Mouse (Mus musculus) forebrain, embryonic 10.5 days (tissue): Measurements from ENCODE around the gene Sardh. TPM values are rescaled to one million over a fixed set of nuclear protein-coding genes. Genes with fewer than 3 reads are reported as not detected.
A peak's percentile ranks its signal among the peaks of the same experiment; 100 is the strongest.

Experiments
- DNase-seq: peaks from one replicate; pipeline ENCODE4 v3.0.0-alpha.2; 2017; ENCODE audit warnings: low spot score; ENCODE audit errors: extremely low spot score
- H3K27ac ChIP-seq: fragments of 300-500 bp; sonication (generic); 2 replicates; pipeline ENCODE4 v1.5.1; 2016; ENCODE audit warnings: mild to moderate bottlenecking
- H3K27me3 ChIP-seq: fragments of 300-500 bp; sonication (generic); 2 replicates; pipeline ENCODE4 v1.6.1; 2016; ENCODE audit warnings: mild to moderate bottlenecking; ENCODE audit not compliant: poor library complexity, severe bottlenecking
- H3K36me3 ChIP-seq: fragments of 300-500 bp; sonication (generic); replicated peaks from 2 replicates; pipeline ENCODE4 v1.6.1; 2016; ENCODE audit warnings: mild to moderate bottlenecking, moderate library complexity
- H3K4me1 ChIP-seq: fragments of 300-500 bp; sonication (generic); 2 replicates; pipeline ENCODE4 v1.6.1; 2016
- H3K4me3 ChIP-seq: fragments of 300-500 bp; sonication (generic); 2 replicates; pipeline ENCODE4 v1.5.1; 2016; ENCODE audit warnings: mild to moderate bottlenecking, moderate library complexity
- H3K9me3 ChIP-seq: fragments of 300-500 bp; sonication (generic); 2 replicates; pipeline ENCODE4 v1.6.1; 2016; ENCODE audit warnings: mild to moderate bottlenecking, moderate library complexity
- WGBS: fragments of 180-500 bp; shearing (Covaris S2); methylation state at CpG from one replicate; pipeline ENCODE4 v1.1.7; 2016; 5-methylcytosine and 5-hydroxymethylcytosine counted together
- polyA plus RNA-seq: library from polyadenylated mRNA; unstranded; fragments of >200 nt; fragmentation: Nextera tagmentation; extraction: Ambion mirVana; gene quantifications from 2 replicates; pipeline ENCODE4 v1.2.1, GENCODE M21; 2016

The Sardh gene
- polyA plus RNA-seq, 1 experiment from 2014 or later, result 1.8 TPM

DNA sequence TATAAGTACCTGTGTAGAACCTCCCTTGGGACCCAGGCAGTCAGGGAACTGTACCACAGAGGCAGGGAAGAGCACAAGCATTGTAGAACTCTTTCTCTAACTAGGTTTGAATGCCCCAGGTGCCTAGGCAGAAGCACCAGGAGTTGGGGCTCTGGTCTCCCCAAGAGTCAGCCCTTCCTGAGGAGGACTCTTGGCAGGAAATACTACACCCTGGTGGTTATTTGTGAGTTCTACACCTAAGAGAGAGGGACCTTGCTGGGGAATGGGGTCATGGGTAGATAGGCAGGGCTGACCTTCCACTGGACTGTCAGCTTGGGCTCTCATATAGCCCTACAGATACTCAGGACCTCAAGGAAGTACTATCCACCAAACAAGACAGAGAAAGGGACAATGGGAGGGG lies 3.3 kb upstream of the Sardh start:
- no peaks in the 10 kb centered on the region for H3K36me3 ChIP-seq
- peaks cover 13% of the 10 kb centered on the region for H3K4me1 ChIP-seq
- H3K9me3 ChIP-seq, result no peaks in the 10 kb centered on the region
- no peak overlapping the region for H3K27ac ChIP-seq
- no peak for DNase-seq
- H3K27me3 ChIP-seq, result no peaks in the 10 kb centered on the region
- H3K4me3 ChIP-seq, result no peak overlapping the region

DNA sequence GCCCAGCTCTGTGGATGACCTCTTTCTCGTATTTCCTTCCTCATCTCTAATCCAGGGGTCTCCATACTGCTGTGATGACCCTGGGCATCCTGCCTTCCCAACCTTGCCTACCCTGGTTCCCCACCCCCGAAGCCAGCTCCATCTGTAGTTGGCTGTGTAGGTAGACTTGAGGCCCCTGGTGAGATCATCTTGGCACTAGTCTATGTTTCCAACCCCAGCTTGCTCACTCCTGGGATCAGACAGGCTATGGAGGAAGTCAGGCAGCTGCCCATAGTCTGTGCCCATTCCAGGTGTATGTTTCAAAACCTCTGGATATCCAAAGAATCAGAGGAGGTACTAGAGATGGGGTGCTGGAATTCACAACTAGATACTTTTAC lies 662 bp downstream of the Sardh start:
- H3K4me1 ChIP-seq, result peaks cover 17% of the 10 kb centered on the region
- WGBS, result 72% methylated on average over 2 of the region's 2 CpGs
- H3K4me3 ChIP-seq, result no peak overlapping the region
- no peaks in the 10 kb centered on the region for H3K27me3 ChIP-seq
- DNase-seq, result no peak
- no peak overlapping the region for H3K27ac ChIP-seq
- H3K36me3 ChIP-seq, result no peaks in the 10 kb centered on the region
- H3K9me3 ChIP-seq, result no peaks in the 10 kb centered on the region

DNA sequence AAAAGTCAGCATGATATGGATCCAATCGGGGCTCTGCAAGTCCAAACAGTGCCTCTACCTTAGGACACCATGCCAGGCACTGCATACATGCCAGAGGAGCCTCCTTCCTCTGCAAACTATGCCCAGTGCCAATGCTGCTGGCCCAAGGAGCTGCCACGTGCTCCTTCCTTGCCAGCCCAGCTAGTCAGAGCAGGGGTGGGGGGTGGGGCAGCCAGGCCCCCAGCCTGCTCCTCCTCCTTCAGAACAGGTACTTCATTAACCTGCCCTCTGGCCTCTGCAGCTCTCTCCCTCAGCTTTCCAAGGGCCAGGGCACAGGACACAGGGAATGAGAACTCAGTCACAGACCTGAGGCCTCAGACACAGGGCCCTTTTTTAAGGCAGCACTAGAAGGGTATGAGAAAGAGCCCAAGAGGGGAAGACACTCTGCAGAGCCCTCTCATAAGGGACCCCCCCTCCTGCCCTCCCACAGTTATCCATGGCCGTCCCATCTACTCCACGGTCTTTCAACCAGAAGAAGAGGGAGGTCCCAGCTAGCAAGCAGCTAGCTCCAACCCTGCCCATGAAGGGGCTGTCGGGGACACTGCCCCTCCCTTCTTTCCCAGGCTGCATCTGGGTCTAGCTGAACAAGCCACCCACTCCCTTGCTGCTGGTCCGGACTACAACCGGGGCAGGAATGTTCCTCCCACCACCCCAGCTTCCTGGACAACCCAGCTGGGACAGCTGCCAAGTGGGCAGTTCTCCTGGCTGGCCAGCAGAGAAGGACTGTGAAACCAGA lies 1.2 kb downstream of the Sardh start:
- Histone ChIP-seq H3K27ac (no peak overlapping the region), H3K4me1 (peaks cover 17% of the 10 kb centered on the region), H3K9me3 (no peaks in the 10 kb centered on the region), H3K27me3 (no peaks in the 10 kb centered on the region), H3K36me3 (no peaks in the 10 kb centered on the region), H3K4me3 (no peak overlapping the region)
- WGBS, result 63% methylated on average over 7 of the region's 7 CpGs
- no peak for DNase-seq

DNA sequence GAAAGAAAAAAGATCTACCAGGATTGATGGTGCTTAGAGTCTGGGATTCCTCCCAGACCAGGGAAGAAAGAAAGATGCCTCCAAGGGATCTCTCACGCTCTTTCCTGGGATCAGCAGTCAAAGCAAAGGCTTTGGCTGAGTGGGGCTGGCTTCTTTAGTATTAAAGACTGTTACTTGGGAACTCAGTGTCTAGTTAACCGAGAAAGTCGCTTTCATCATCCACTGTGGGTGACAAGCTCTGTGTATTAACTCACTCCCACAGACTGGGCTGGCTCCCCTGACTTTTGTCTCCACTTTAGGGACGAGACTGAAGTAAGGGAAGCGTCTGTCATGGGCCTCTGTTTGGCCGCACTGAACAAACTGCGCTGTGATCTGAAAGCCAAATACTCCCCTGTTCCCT lies 2.2 kb downstream of the Sardh start:
- H3K9me3 ChIP-seq, result no peaks in the 10 kb centered on the region
- H3K27me3 ChIP-seq, result no peaks in the 10 kb centered on the region
- peaks cover 17% of the 10 kb centered on the region for H3K4me1 ChIP-seq
- 71% methylated on average over 7 of the region's 7 CpGs for WGBS
- H3K36me3 ChIP-seq, result no peaks in the 10 kb centered on the region
- H3K27ac ChIP-seq, result no peak overlapping the region
- H3K4me3 ChIP-seq, result no peak overlapping the region
- DNase-seq, result no peak

DNA sequence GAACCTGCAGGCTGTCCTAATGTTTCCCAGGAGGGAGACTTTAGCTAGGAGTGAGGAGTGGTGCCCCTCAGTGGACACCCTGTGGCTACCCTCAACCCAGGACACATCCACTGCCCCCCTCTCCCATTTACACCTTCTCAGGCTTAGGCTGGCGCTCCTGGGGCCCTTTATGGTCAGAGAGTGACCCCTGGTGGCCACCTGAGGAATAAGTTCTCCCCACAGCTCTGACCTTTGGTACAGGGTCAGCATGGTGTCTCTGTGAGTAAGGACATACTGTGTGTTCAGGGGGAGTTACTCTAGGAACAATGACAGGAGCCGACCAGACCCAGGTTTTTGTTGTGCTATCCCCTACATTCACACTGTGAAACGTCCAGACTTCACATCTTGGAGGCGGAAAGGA lies 10.8 kb downstream of the Sardh start:
- Histone ChIP-seq H3K4me3 (no peak overlapping the region), H3K27me3 (peaks cover 10% of the 10 kb centered on the region), H3K36me3 (no peaks in the 10 kb centered on the region), H3K9me3 (no peaks in the 10 kb centered on the region), H3K27ac (no peak overlapping the region), H3K4me1 (peaks cover 4% of the 10 kb centered on the region)
- WGBS, result 31% methylated on average over 4 of the region's 4 CpGs
- peak; percentile 58 for DNase-seq

DNA sequence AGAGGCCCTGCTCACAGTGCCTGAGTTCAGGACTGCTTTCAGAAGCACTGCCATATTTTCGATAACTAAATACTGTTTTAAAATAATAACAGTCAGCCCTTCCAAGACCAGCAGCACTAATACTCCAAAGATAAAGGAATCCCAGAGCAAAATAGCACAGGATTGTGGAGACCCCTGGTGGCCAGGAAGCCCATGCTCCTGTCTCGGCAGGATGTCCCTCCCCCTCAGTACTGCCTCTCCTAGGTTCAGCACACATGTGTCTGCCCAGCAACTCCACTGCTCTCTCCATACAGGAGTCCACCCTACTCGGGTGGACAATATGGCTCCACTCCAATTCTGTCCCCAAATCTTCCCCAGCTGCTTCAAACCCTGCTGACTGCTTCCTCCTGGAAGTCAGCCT lies 12.4 kb downstream of the Sardh start:
- peak; percentile 63 for DNase-seq
- WGBS, result 28% methylated on average over 3 of the region's 3 CpGs
- Histone ChIP-seq H3K27ac (no peak overlapping the region), H3K9me3 (no peaks in the 10 kb centered on the region), H3K4me1 (peaks cover 9% of the 10 kb centered on the region), H3K27me3 (peaks cover 10% of the 10 kb centered on the region), H3K4me3 (no peak overlapping the region), H3K36me3 (no peaks in the 10 kb centered on the region)

DNA sequence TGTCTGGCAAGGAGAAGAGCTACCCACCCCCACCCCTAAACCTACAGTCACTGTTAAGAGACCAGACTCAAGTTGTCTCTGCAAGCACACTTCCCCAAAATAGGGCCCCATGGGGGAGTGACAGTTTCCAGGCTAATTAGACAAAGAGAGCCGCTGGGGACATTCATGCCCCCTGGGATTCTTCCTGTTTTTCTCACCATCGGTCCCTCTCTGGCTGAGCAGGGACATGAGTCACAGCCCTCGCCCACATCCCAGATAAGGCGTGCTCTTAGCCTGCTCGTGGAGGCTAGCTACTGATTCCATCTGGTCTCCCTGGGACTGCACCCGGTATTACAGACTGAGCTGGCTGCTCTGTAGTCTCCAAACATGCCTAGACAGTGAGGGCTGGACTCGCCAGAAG lies 15.8 kb downstream of the Sardh start:
- peaks cover 9% of the 10 kb centered on the region for H3K4me1 ChIP-seq
- no peak overlapping the region for H3K4me3 ChIP-seq
- H3K36me3 ChIP-seq, result no peaks in the 10 kb centered on the region
- H3K27ac ChIP-seq, result peak overlapping the region; percentile 60
- WGBS, result 35% methylated on average over 7 of the region's 7 CpGs
- no peaks in the 10 kb centered on the region for H3K9me3 ChIP-seq
- peaks cover 10% of the 10 kb centered on the region for H3K27me3 ChIP-seq
- DNase-seq, result no peak

DNA sequence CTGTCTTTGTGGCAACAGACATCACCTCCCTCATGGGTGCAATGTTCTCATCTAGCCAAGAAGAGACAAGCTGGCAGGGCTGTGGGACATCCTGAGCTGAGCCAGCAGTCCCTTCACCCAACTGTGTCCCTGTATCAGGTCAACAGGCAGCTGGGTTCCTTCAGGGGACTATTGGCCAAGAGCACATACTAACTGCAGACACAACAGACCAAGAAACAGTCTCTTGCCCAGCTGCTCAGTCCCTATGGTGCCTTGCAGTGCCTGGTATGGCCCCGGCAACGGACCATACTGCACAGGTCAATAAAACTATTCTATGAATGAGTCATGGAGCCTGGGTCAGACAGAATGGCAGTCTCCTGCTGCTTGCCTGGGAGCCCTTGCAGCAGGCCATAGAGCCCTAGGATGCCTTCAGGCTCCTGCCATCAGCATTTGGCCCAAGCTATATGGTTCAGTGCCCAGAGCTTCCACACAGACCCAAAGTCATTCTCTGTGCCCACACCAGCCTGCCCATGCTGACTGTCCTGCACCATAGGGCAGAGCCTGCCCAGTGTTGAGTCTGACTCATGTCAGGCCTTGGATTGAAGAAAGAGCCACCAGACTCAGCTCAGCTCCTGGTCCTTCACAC lies 18.5 kb downstream of the Sardh start:
- 88% methylated on average over 2 of the region's 2 CpGs for WGBS
- Histone ChIP-seq H3K36me3 (no peaks in the 10 kb centered on the region), H3K4me3 (no peak overlapping the region), H3K4me1 (peaks cover 18% of the 10 kb centered on the region), H3K27ac (no peak overlapping the region), H3K27me3 (no peaks in the 10 kb centered on the region), H3K9me3 (no peaks in the 10 kb centered on the region)
- DNase-seq, result no peak

DNA sequence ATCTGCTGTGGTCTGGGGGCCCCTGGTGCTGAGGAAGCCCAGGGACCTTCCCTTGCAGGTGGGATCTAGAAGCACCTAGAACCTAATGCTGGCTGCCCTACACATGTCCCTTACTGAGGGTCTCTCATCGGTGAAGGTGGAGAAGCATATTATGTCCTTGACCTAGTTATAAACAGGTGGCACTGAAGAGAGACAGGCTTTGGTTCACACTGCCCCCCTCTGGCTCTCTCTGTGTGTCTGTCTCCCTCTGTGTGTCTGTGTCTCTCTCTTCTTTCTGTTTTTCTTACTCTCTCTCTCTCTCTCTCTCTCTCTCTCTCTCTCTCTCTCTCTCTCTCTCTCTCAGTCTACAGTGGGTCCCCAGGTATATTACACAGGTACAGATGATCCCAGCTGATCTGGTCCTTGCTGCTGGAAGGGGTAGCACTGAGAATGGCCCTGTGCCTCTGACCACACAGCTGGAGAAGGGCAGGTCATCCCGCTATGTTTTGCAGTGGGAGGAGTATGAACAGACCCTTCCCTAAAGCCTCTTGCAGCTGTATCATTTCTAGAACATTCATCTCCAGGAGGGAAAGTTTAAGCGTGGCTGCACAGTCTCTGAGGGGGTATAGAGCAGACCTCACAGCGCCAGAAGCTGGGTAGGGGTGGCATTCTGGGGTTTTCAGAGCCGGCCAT lies 19.2 kb downstream of the Sardh start:
- no peak for DNase-seq
- Histone ChIP-seq H3K4me3 (no peak overlapping the region), H3K9me3 (no peaks in the 10 kb centered on the region), H3K27me3 (no peaks in the 10 kb centered on the region), H3K4me1 (peaks cover 18% of the 10 kb centered on the region), H3K36me3 (no peaks in the 10 kb centered on the region), H3K27ac (no peak overlapping the region)
- WGBS, result 84% methylated on average over 5 of the region's 5 CpGs

DNA sequence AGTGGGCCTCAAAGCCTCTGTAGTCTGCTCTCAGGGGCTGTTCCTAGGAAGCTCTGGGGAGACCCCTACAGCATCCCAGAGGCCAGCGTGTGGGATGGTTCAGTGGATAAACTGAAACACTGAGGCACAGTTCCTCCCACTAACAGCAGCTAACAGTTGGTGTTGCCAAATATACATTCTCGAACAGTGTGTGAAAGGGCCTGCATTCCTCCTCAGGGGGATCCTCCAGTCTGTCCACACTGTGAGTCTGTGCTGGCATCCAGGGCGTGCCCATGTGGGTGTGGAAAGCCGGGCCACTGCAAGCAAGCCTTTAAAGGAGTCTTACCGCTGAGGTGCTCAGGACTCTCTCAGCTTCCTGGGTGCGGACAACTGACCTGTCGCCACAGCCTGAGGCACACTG lies 21.6 kb downstream of the Sardh start:
- Histone ChIP-seq H3K4me3 (no peak overlapping the region), H3K36me3 (no peaks in the 10 kb centered on the region), H3K27ac (no peak overlapping the region), H3K4me1 (peaks cover 8% of the 10 kb centered on the region; the same call in 1 of the 2 replicates), H3K27me3 (no peaks in the 10 kb centered on the region), H3K9me3 (no peaks in the 10 kb centered on the region)
- DNase-seq, result no peak
- WGBS, result 73% methylated on average over 7 of the region's 7 CpGs

DNA sequence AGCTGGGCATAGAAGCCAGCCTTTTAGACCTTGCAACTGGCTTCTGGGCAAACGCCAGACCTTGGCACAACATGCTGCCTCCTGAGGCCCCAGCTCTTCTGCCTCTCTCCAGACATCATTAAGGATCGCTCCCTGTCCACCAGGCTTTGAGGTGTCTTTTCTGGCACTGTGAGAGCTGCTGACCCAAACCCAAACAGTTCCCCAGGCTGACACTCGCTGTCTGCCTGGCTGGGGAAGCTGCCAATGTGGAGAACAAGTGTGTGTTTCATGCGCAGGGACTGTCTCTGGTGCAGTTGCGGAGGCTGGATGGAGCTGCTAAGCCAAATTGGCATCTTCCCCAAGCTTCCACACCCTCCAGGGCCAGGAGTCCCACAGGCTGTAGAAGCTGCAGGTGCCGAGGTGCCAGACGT lies 25.1 kb downstream of the Sardh start:
- DNase-seq, result no peak
- Histone ChIP-seq H3K36me3 (no peaks in the 10 kb centered on the region), H3K4me3 (no peak overlapping the region), H3K4me1 (peaks cover 8% of the 10 kb centered on the region; the same call in 1 of the 2 replicates), H3K27me3 (no peaks in the 10 kb centered on the region), H3K9me3 (no peaks in the 10 kb centered on the region), H3K27ac (no peak overlapping the region)
- WGBS, result 90% methylated on average over 7 of the region's 7 CpGs

DNA sequence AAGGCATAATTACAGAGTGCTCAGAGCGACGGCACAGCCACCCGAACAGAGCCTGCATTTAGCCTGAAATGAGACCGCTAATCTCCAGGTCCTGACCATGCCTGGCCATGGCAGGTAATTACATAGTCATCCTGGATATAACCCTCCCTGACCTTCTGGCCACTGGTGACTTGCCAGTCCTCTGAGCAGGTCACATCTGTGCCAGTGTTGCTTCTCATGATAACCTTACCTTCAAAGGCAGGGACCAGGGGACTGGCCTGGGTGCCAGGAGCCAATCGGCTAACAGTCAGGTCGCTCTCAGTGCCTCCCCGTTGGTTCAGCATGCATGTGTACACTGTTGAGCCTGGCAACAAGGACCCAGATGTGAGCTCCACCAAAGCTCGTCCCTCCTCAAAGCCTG lies 29.6 kb downstream of the Sardh start:
- Histone ChIP-seq H3K4me3 (no peak overlapping the region), H3K36me3 (no peaks in the 10 kb centered on the region), H3K27me3 (no peaks in the 10 kb centered on the region), H3K4me1 (peaks cover 4% of the 10 kb centered on the region; the same call in 1 of the 2 replicates), H3K27ac (no peak overlapping the region), H3K9me3 (no peaks in the 10 kb centered on the region)
- 92% methylated on average over 8 of the region's 8 CpGs for WGBS
- DNase-seq, result no peak

DNA sequence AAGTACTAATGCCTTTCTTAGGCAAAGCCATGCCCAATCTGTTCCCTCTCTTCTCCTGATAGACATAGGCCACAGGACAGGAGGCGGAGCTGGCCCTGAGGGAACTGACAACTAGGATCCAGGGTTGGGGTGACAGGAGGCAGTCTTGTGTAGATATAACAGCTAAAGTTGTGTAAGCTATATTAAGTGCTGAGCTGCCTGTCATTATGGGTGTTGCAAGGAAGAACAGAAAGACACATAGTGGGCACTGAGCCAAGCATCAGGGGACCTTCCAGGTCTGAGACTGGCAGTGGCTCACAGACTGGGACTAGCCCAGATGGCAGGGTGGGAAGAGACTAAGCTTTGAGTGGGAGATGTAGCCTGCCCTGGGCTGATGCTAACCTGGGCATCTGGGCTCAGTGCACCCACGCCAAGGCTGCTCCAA lies 30.0 kb downstream of the Sardh start:
- WGBS, result 85% methylated on average over 2 of the region's 2 CpGs
- Histone ChIP-seq H3K27ac (no peak overlapping the region), H3K36me3 (no peaks in the 10 kb centered on the region), H3K9me3 (no peaks in the 10 kb centered on the region), H3K4me1 (peaks cover 4% of the 10 kb centered on the region; the same call in 1 of the 2 replicates), H3K27me3 (no peaks in the 10 kb centered on the region), H3K4me3 (no peak overlapping the region)
- DNase-seq, result no peak
